Mouse (Mus musculus): ENCODE measurements around the gene Rnf130.

DNA sequence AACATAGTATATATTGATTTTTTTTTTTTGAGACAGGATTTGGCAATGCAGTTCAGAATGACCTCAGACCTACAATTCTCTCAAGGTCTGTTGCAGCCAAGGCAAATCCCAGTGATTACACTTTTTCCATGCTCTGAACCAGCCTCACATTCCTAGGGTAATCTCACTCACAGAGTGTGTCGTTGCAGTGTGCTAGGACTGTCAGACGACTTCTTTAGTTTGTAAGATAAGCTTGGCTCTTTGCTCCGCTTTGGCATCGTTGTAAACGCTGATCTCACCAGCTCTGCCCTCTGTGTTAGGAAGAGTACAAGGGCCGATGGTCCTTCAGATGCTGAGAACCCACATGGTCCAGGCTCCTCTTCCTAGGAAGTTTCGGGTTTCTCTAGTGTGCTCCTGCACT lies 80.9 kb downstream of the Rnf130 start:
- no peak for TF ChIP-seq POLR2A (IDR thresholded peaks at IDR 0.05; ENCODE audit: borderline replicate concordance, extremely low read depth, insufficient read depth, insufficient read length, poor library complexity, severe bottlenecking)
- TF ChIP-seq CTCF (IDR thresholded peaks at IDR 0.05; ENCODE audit: borderline replicate concordance, extremely low read depth, insufficient read depth, insufficient read length) = no peak
